ENCODE assay signal across 9 mouse cellular contexts in genomic region chr17:37050399-37050798, GRCm38 (mm10). TPM values are rescaled to one million over a fixed set of nuclear protein-coding genes. Genes with fewer than 3 reads are reported as not detected.
DNase-seq lines count a peak whose midpoint lies in the region; ATAC-seq lines count a peak whose summit lies in the region.
"Had no signal": no experiment of that assay in that cellular context is flagged by ENCODE, and none has a peak within 500 bp of the region (broad histone marks: within the 10 kb centered on the region; RNA-seq: fewer than 3 reads in every experiment).

No protein-coding gene starts in this region.

- peaks cover 53% of the 10 kb centered on the region for H3K4me1 ChIP-seq in forebrain, embryonic 16.5 days (replicated peaks; ENCODE audit: control insufficient read depth, insufficient read depth, low read length)
- H3K4me1 ChIP-seq in liver, embryonic 15.5 days (replicated peaks) = peaks cover 24% of the 10 kb centered on the region
- peaks cover 42% of the 10 kb centered on the region for H3K4me1 ChIP-seq in neural tube, embryonic 12.5 days

- peak overlapping the region; percentile 80 for H3K4me3 ChIP-seq in forebrain, embryonic 16.5 days (replicated peaks; ENCODE audit: low read length)
- H3K4me3 ChIP-seq in liver, embryonic 15.5 days (replicated peaks) = peak overlapping the region; percentile 28
- peak overlapping the region; percentile 68 for H3K4me3 ChIP-seq in neural tube, embryonic 12.5 days

- peak; percentile 35 for DNase-seq in CD4-positive helper T cell, adult 2 months (ENCODE audit: low read depth, low spot score)
- peak; percentile 93 for DNase-seq in cerebellum, adult 11-12 months
- DNase-seq in heart, postnatal 10 days = peak; percentile 71 to 75
- DNase-seq in kidney, postnatal 36 days = peak; percentile 83 to 86
- peak; percentile 73 for DNase-seq in testis, postnatal 14 days (ENCODE audit: low spot score)

- H3K4me2 ChIP-seq in forebrain, embryonic 16.5 days (ENCODE audit: low read length) = peak overlapping the region; percentile 71
- peak overlapping the region; percentile 50 for H3K4me2 ChIP-seq in liver, embryonic 15.5 days
- peak overlapping the region; percentile 85 for H3K4me2 ChIP-seq in neural tube, embryonic 12.5 days (replicated peaks)

- no peaks in the 10 kb centered on the region for H3K27me3 ChIP-seq in forebrain, embryonic 16.5 days (replicated peaks; ENCODE audit: control insufficient read depth, insufficient read depth, low read length)
- H3K27me3 ChIP-seq in liver, embryonic 15.5 days = peaks cover 76% of the 10 kb centered on the region
- peaks cover 8% of the 10 kb centered on the region for H3K27me3 ChIP-seq in neural tube, embryonic 12.5 days (replicated peaks)

- peak; percentile 63 for ATAC-seq in forebrain, embryonic 16.5 days
- no peak for ATAC-seq in liver, embryonic 15.5 days (ENCODE audit: insufficient read depth)
- peak; percentile 63 for ATAC-seq in neural tube, embryonic 12.5 days (ENCODE audit: low FRiP score, low read depth)

- intact Hi-C loops in heart, postnatal 10 days (cut with DNase I) = no loop called here

- H3K36me3 ChIP-seq in forebrain, embryonic 16.5 days (ENCODE audit: control insufficient read depth, insufficient read depth) = peaks cover 5% of the 10 kb centered on the region; the same call in 1 of the 2 replicates
- H3K36me3 ChIP-seq in liver, embryonic 15.5 days (replicated peaks) = no peaks in the 10 kb centered on the region
- H3K36me3 ChIP-seq in neural tube, embryonic 12.5 days = peaks cover 23% of the 10 kb centered on the region

- peak overlapping the region; percentile 91 for H3K9ac ChIP-seq in forebrain, embryonic 16.5 days (replicated peaks; ENCODE audit: low read depth, low read length)
- no peak overlapping the region for H3K9ac ChIP-seq in liver, embryonic 15.5 days
- peak overlapping the region; percentile 81 for H3K9ac ChIP-seq in neural tube, embryonic 12.5 days

- 2% methylated on average over 22 of the region's 22 CpGs for WGBS in forebrain, embryonic 16.5 days
- WGBS in liver, embryonic 15.5 days (ENCODE audit: insufficient replicate concordance) = 4% methylated on average over 22 of the region's 22 CpGs
- under 1% methylated on average over 22 of the region's 22 CpGs for WGBS in neural tube, embryonic 12.5 days

- no peaks in the 10 kb centered on the region for H3K9me3 ChIP-seq in forebrain, embryonic 16.5 days (ENCODE audit: control insufficient read depth, low read length)
- no peaks in the 10 kb centered on the region for H3K9me3 ChIP-seq in liver, embryonic 15.5 days (replicated peaks)
- no peaks in the 10 kb centered on the region for H3K9me3 ChIP-seq in neural tube, embryonic 12.5 days
- H3K9me3 ChIP-seq: G1E had no signal

- H3K27ac ChIP-seq in forebrain, embryonic 16.5 days (ENCODE audit: low read length) = peak overlapping the region; percentile 51
- no peak overlapping the region for H3K27ac ChIP-seq in liver, embryonic 15.5 days (replicated peaks)
- peak overlapping the region; percentile 62; the same call in 1 of the 2 replicates for H3K27ac ChIP-seq in neural tube, embryonic 12.5 days

RNA-seq across cellular contexts. Expression of gene Gabbr1, which starts 4.6 kb away (rescaled TPM):
- polyA plus RNA-seq in forebrain, embryonic 16.5 days (2015; fragmentation: Nextera tagmentation; extraction: Ambion mirVana) = 46.0 and 58.6 TPM in 2 replicates
- total RNA-seq in heart, postnatal 10 days (2021) = 10 to 100 TPM; 14.0 to 17.2 TPM
- polyA plus RNA-seq in liver, embryonic 15.5 days (2015; fragmentation: Nextera tagmentation; extraction: Ambion mirVana) = 0.25 and 0.66 TPM in 2 replicates
- 44.6 and 47.0 TPM in 2 replicates for polyA plus RNA-seq in neural tube, embryonic 12.5 days (2016; fragmentation: Nextera tagmentation; extraction: Ambion mirVana)

RNA-seq across cellular contexts. Expression of gene Mog, which starts 27.2 kb away (rescaled TPM):
- polyA plus RNA-seq in forebrain, embryonic 16.5 days (2015; fragmentation: Nextera tagmentation; extraction: Ambion mirVana) = 1.9 and 2.9 TPM in 2 replicates
- not detected for total RNA-seq in heart, postnatal 10 days (2021)
- polyA plus RNA-seq in liver, embryonic 15.5 days (2015; fragmentation: Nextera tagmentation; extraction: Ambion mirVana) = not detected in 2 replicates
- 1.0 and 1.3 TPM in 2 replicates for polyA plus RNA-seq in neural tube, embryonic 12.5 days (2016; fragmentation: Nextera tagmentation; extraction: Ambion mirVana)
- polyA plus RNA-seq: G1E had no signal

RNA-seq across cellular contexts. Expression of gene Olfr90, which starts 37.9 kb away (rescaled TPM):
- not detected in 2 replicates for polyA plus RNA-seq in forebrain, embryonic 16.5 days (2015; fragmentation: Nextera tagmentation; extraction: Ambion mirVana)
- total RNA-seq in heart, postnatal 10 days (2021) = not detected
- not detected in 2 replicates for polyA plus RNA-seq in liver, embryonic 15.5 days (2015; fragmentation: Nextera tagmentation; extraction: Ambion mirVana)
- 0.11 TPM in 1 of 2 replicates, not detected in the other for polyA plus RNA-seq in neural tube, embryonic 12.5 days (2016; fragmentation: Nextera tagmentation; extraction: Ambion mirVana)
- polyA plus RNA-seq: G1E had no signal

RNA-seq across cellular contexts. Expression of gene Olfr91, which starts 47.7 kb away (rescaled TPM):
- polyA plus RNA-seq in forebrain, embryonic 16.5 days (2015; fragmentation: Nextera tagmentation; extraction: Ambion mirVana) = not detected in 2 replicates
- not detected for total RNA-seq in heart, postnatal 10 days (2021)
- polyA plus RNA-seq in liver, embryonic 15.5 days (2015; fragmentation: Nextera tagmentation; extraction: Ambion mirVana) = not detected in 2 replicates
- polyA plus RNA-seq in neural tube, embryonic 12.5 days (2016; fragmentation: Nextera tagmentation; extraction: Ambion mirVana) = not detected in 2 replicates
- polyA plus RNA-seq: G1E had no signal

RNA-seq across cellular contexts. Expression of gene Zfp57, which starts 49.4 kb away (rescaled TPM):
- polyA plus RNA-seq in forebrain, embryonic 16.5 days (2015; fragmentation: Nextera tagmentation; extraction: Ambion mirVana) = 351 and 383 TPM in 2 replicates
- total RNA-seq in heart, postnatal 10 days (2021) = 1 to 10 TPM; 5.6 to 6.9 TPM
- 3.2 and 3.8 TPM in 2 replicates for polyA plus RNA-seq in liver, embryonic 15.5 days (2015; fragmentation: Nextera tagmentation; extraction: Ambion mirVana)
- polyA plus RNA-seq in neural tube, embryonic 12.5 days (2016; fragmentation: Nextera tagmentation; extraction: Ambion mirVana) = 208 and 210 TPM in 2 replicates
- polyA plus RNA-seq: G1E had no signal

Comparison
In these comparisons a context has a peak if more than half of its experiments do, and no peak if none do; other contexts are left out.
1. DNase-seq: peak in every context shown above with its lines; median percentile 93 in cerebellum, adult 11-12 months; 84 in kidney, postnatal 36 days; 73 in heart, postnatal 10 days; 73 in testis, postnatal 14 days; 35 in CD4-positive helper T cell, adult 2 months.
2. H3K4me3 ChIP-seq: peak in every context shown above with its lines; median percentile 80 in forebrain, embryonic 16.5 days; 68 in neural tube, embryonic 12.5 days; 28 in liver, embryonic 15.5 days.
3. RNA of gene Gabbr1, which starts 4.6 kb away (polyA plus RNA-seq): 46.0 to 58.6 TPM in forebrain, embryonic 16.5 days and 44.6 to 47.0 TPM in neural tube, embryonic 12.5 days; 0.25 to 0.66 TPM in liver, embryonic 15.5 days; every median in the first group is over 10 times any median in the second.
4. Peak in every context shown above with its lines, with median percentiles within 50 percentile points of each other: H3K4me2 ChIP-seq.